Mouse (Mus musculus): ENCODE measurements at regions not wholly inside any gene's neighbourhood (a gene's known extent, or its start where the extent isn't known, plus 50 kb on each side); places are given as distances from the start of the nearest gene placed in this dataset.
A peak's percentile ranks its signal among the peaks of the same experiment; 100 is the strongest.

DNA sequence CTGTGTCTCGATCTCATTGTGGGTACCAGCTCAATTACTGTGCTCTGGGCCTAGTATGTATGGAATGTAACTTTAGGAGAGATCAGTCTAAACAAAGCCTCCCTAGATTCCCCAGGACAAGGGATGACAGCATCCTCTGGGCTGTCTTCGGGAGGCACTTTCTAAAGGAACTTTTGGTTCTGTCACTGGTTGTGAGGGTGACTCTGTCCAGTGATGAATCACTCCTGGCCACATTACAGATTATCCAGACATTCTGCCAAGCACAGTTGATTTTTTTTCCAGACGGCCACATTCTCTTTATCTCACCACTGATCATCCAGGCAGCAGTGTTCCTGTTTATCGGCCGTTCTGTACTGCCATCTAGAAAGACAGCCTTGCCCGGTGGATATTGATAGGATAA lies 638.5 kb upstream of the Nrp1 start:
- no peak overlapping the region for H3K4me3 ChIP-seq (ENCODE audit: control insufficient read depth, low read depth, low read length)
- TF ChIP-seq POLR2A (IDR thresholded peaks at IDR 0.05; ENCODE audit: control insufficient read depth, low read depth, low read length) (no peak), CTCF (IDR thresholded peaks at IDR 0.05; ENCODE audit: control insufficient read depth, insufficient read depth, insufficient replicate concordance, low read depth, low read length) (no peak)
- peaks cover 20% of the 10 kb centered on the region for H3K4me1 ChIP-seq (ENCODE audit: control insufficient read depth, insufficient read depth, low read length)
- no peaks in the 10 kb centered on the region for H3K27me3 ChIP-seq (ENCODE audit: control insufficient read depth, insufficient read depth, low read length)
- no peaks in the 10 kb centered on the region for H3K36me3 ChIP-seq (ENCODE audit: control insufficient read depth, insufficient read depth, low read length)
- no peak overlapping the region for H3K27ac ChIP-seq (ENCODE audit: control insufficient read depth, insufficient read depth, low read depth, low read length)

DNA sequence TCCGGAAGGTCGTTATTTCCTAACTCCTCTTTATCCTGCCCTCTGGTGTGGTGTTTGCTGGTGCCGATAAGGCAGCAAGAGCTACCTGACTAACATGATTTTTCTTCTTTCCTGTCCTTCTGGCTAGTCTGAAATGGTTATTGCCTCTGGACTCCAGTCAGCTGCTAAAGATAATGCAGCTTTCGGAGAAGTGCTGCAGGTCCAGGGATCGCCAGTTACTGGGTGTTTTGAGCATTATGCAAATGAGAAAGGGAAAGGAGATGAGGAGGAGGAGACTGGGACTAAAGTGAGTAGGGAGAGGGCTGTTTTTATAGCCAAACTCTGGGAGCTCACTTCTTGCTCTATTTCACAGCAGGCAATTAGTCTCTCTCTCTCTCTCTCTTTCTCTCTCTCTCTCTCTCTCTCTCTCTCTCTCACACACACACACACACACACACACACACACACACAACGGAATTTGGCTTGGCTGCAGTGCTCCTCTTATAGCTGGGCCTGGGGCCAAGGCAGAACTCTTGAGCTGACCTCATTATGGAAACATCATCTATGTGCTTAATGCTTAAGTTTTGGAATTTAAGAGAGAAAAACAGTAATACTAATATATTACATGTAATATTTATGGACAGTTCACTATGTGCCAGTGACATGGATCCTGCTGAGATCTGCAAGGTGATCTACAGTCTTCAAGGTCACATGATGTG lies 637.7 kb upstream of the Nrp1 start:
- no peak for TF ChIP-seq CTCF (IDR thresholded peaks at IDR 0.05; ENCODE audit: control insufficient read depth, insufficient read depth, insufficient replicate concordance, low read depth, low read length)
- no peak for TF ChIP-seq POLR2A (IDR thresholded peaks at IDR 0.05; ENCODE audit: control insufficient read depth, low read depth, low read length)
- no peaks in the 10 kb centered on the region for H3K27me3 ChIP-seq (ENCODE audit: control insufficient read depth, insufficient read depth, low read length)

DNA sequence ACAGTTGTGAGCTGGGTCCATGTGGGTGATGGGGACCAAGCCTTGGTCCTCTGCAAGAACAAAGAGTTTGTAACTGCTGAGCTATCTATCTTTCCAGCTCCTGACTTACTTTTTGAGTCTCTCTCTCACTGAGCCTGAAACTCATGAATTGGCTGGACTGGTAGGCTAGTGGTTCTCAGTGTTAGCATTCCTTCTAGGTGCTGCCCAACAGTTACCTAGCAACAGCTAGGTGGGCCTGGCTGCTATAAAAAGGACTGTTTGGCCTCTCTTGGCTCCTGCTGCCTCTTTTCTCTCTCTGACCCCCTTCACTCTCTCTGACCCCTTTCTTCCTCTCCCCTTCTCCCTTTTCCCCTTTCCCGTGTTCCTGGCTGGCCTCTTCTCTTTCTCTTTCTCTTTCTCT lies 636.8 kb upstream of the Nrp1 start:
- no peaks in the 10 kb centered on the region for H3K36me3 ChIP-seq (ENCODE audit: control insufficient read depth, insufficient read depth, low read length)
- H3K4me3 ChIP-seq (ENCODE audit: control insufficient read depth, low read depth, low read length), result peak overlapping the region; percentile 67
- TF ChIP-seq POLR2A (IDR thresholded peaks at IDR 0.05; ENCODE audit: control insufficient read depth, low read depth, low read length) (no peak), CTCF (IDR thresholded peaks at IDR 0.05; ENCODE audit: control insufficient read depth, insufficient read depth, insufficient replicate concordance, low read depth, low read length) (no peak)
- peak overlapping the region; percentile 85 for H3K27ac ChIP-seq (ENCODE audit: control insufficient read depth, insufficient read depth, low read depth, low read length)
- no peaks in the 10 kb centered on the region for H3K27me3 ChIP-seq (ENCODE audit: control insufficient read depth, insufficient read depth, low read length)
- peaks cover 20% of the 10 kb centered on the region for H3K4me1 ChIP-seq (ENCODE audit: control insufficient read depth, insufficient read depth, low read length)

More for the DNA sequence above, 637.7 kb upstream of the Nrp1 start:
- H3K36me3 ChIP-seq (ENCODE audit: control insufficient read depth, insufficient read depth, low read length), result no peaks in the 10 kb centered on the region
- H3K4me3 ChIP-seq (ENCODE audit: control insufficient read depth, low read depth, low read length), result no peak overlapping the region
- no peak overlapping the region for H3K27ac ChIP-seq (ENCODE audit: control insufficient read depth, insufficient read depth, low read depth, low read length)
- H3K4me1 ChIP-seq (ENCODE audit: control insufficient read depth, insufficient read depth, low read length), result peaks cover 20% of the 10 kb centered on the region

DNA sequence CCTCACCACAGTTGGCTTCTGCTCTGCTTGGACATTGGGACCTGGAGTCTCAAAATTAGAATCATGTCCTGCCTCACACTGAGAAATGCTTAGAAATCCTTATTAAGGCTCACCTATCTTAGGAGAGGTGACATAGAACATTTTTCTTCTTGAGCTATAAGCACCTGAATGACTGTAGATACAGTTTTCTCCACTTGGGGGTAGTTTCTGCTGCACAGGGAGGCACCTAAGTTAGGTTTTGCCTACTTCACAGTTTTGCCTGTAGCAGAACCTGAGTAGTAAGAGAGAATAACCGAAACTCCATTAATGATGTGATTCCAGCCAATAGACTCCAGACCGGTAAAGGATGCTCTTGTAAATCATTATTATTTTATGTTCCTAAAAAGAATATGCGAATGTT lies 624.3 kb upstream of the Nrp1 start:
- no peaks in the 10 kb centered on the region for H3K36me3 ChIP-seq (ENCODE audit: control insufficient read depth, insufficient read depth, low read length)
- H3K27me3 ChIP-seq (ENCODE audit: control insufficient read depth, insufficient read depth, low read length), result no peaks in the 10 kb centered on the region
- H3K27ac ChIP-seq (ENCODE audit: control insufficient read depth, insufficient read depth, low read depth, low read length), result no peak overlapping the region
- no peak overlapping the region for H3K4me3 ChIP-seq (ENCODE audit: control insufficient read depth, low read depth, low read length)
- no peak for TF ChIP-seq POLR2A (IDR thresholded peaks at IDR 0.05; ENCODE audit: control insufficient read depth, low read depth, low read length)
- TF ChIP-seq CTCF (IDR thresholded peaks at IDR 0.05; ENCODE audit: control insufficient read depth, insufficient read depth, insufficient replicate concordance, low read depth, low read length), result no peak
- H3K4me1 ChIP-seq (ENCODE audit: control insufficient read depth, insufficient read depth, low read length), result no peaks in the 10 kb centered on the region

DNA sequence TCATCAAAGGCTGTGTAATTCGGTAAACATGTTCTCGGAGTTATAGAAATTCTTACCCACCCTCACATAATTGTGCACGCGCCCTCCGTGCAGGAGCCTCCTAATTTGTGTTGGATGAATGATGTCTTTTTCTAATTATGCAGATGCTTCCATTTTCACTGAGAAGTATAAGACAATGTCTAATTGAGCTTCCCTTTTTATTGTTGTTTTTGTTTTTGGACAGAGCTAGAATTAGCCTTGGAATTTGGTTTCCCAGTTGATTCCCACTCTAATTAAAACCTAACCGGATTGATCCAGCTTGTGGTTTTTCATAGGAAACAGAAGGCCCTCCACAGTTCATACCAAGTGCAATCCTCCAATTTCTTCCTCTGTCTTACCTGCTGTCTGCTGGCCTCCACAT lies 616.2 kb upstream of the Nrp1 start:
- peaks cover 5% of the 10 kb centered on the region for H3K4me1 ChIP-seq (ENCODE audit: control insufficient read depth, insufficient read depth, low read length)
- TF ChIP-seq CTCF (IDR thresholded peaks at IDR 0.05; ENCODE audit: control insufficient read depth, insufficient read depth, insufficient replicate concordance, low read depth, low read length), result no peak
- TF ChIP-seq POLR2A (IDR thresholded peaks at IDR 0.05; ENCODE audit: control insufficient read depth, low read depth, low read length), result no peak
- no peaks in the 10 kb centered on the region for H3K36me3 ChIP-seq (ENCODE audit: control insufficient read depth, insufficient read depth, low read length)
- no peaks in the 10 kb centered on the region for H3K27me3 ChIP-seq (ENCODE audit: control insufficient read depth, insufficient read depth, low read length)
- no peak overlapping the region for H3K4me3 ChIP-seq (ENCODE audit: control insufficient read depth, low read depth, low read length)
- H3K27ac ChIP-seq (ENCODE audit: control insufficient read depth, insufficient read depth, low read depth, low read length), result no peak overlapping the region

DNA sequence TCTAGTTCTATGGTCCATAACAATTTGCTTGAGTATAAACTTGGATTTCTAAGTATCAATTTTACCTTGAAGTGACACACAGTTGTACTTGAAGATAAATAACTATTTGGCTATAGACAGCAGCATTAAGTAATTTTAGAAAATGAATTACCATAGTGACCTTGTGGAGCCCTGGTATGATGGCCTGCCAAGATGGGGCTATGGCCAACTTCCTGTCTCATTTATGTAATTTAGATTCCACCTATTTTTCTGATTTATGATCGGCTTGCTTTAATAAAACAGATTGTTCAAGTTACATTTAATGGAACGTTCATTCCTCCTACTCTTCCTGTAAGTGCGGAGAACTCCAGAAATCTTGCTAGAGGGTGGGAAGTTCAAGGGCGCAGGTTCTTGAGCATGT lies 613.2 kb upstream of the Nrp1 start:
- Histone ChIP-seq H3K27ac (ENCODE audit: control insufficient read depth, insufficient read depth, low read depth, low read length) (no peak overlapping the region), H3K27me3 (ENCODE audit: control insufficient read depth, insufficient read depth, low read length) (no peaks in the 10 kb centered on the region), H3K4me3 (ENCODE audit: control insufficient read depth, low read depth, low read length) (no peak overlapping the region), H3K4me1 (ENCODE audit: control insufficient read depth, insufficient read depth, low read length) (peaks cover 5% of the 10 kb centered on the region), H3K36me3 (ENCODE audit: control insufficient read depth, insufficient read depth, low read length) (no peaks in the 10 kb centered on the region)
- TF ChIP-seq POLR2A (IDR thresholded peaks at IDR 0.05; ENCODE audit: control insufficient read depth, low read depth, low read length) (no peak), CTCF (IDR thresholded peaks at IDR 0.05; ENCODE audit: control insufficient read depth, insufficient read depth, insufficient replicate concordance, low read depth, low read length) (no peak)

- TF ChIP-seq CTCF (IDR thresholded peaks at IDR 0.05; ENCODE audit: control insufficient read depth, insufficient read depth, insufficient replicate concordance, low read depth, low read length), result no peak
- no peak for TF ChIP-seq POLR2A (IDR thresholded peaks at IDR 0.05; ENCODE audit: control insufficient read depth, low read depth, low read length)
- H3K27me3 ChIP-seq (ENCODE audit: control insufficient read depth, insufficient read depth, low read length), result no peaks in the 10 kb centered on the region
- no peak overlapping the region for H3K4me3 ChIP-seq (ENCODE audit: control insufficient read depth, low read depth, low read length)
- H3K36me3 ChIP-seq (ENCODE audit: control insufficient read depth, insufficient read depth, low read length), result no peaks in the 10 kb centered on the region
- H3K4me1 ChIP-seq (ENCODE audit: control insufficient read depth, insufficient read depth, low read length), result peaks cover 5% of the 10 kb centered on the region
- H3K27ac ChIP-seq (ENCODE audit: control insufficient read depth, insufficient read depth, low read depth, low read length), result no peak overlapping the region
Measured at GRCm38 (mm10) chr8:127746456-127746855, 611.9 kb upstream of the Nrp1 start.

All from testis, adult 2 months (tissue).